Mouse (Mus musculus) embryo, embryonic 11.5 days (tissue): ENCODE data around the gene Rab6a.

Experiments used
- DNase-seq: peaks from one replicate; pipeline ENCODE4 v3.0.0-alpha.2; 2012; ENCODE audit warnings: low read depth, low spot score

The Rab6a gene

GRCm38 (mm10) chr7:100681132-100681531 is 73.9 kb downstream of the Rab6a start:
- no peak for DNase-seq

GRCm38 (mm10) chr7:100683241-100683640 is 76.0 kb downstream of the Rab6a start:
- no peak for DNase-seq

- DNase-seq, result no peak
These were observed 76.9 kb downstream of the Rab6a start for GRCm38 (mm10) chr7:100684081-100684480.

GRCm38 (mm10) chr7:100684538-100684937 is 77.3 kb downstream of the Rab6a start:
- peak; percentile 60 for DNase-seq

- DNase-seq, result peak; percentile 71
These were observed 78.1 kb downstream of the Rab6a start for GRCm38 (mm10) chr7:100685061-100686030.

- no peak for DNase-seq
These were observed 81.3 kb downstream of the Rab6a start for GRCm38 (mm10) chr7:100688471-100688870.
